Mouse (Mus musculus) erythroblast, adult 5-6 weeks (primary cell): ENCODE results near the gene Fbxw2. TPM values are rescaled to one million over a fixed set of nuclear protein-coding genes. Genes with fewer than 3 reads are reported as not detected.
"Not testable (repeated sequence)": the region's sequence is repeated elsewhere in the genome, so short reads cannot be mapped to it uniquely, and the experiment has no call there.

Experiments
- ATAC-seq: replicated peaks from 2 replicates; pipeline ENCODE4 v1.8.0; 2016; ENCODE audit warnings: moderate number of reproducible peaks, mild to moderate bottlenecking, moderate TSS enrichment, inconsistent platforms; ENCODE audit not compliant: poor library complexity, low FRiP score, severe bottlenecking
- total RNA-seq, 2 experiments: library from RNA; stranded (forward) in 1 of 2; stranded (reverse) in 1 of 2; fragments of 150-400 nt in 1 of 2; fragments of 200-764, 138-1000 nt in 1 of 2; gene quantifications; 2 replicates each; pipeline versions ENCODE4 v1.2.3 to v1.2.4; 2015 to 2017; ENCODE audit warnings: low replicate concordance in 2 of 2

Fbxw2 gene
- 104 and 121 TPM in 2 replicates for total RNA-seq (2015; ENCODE audit: low replicate concordance)
- 178 and 181 TPM in 2 replicates for total RNA-seq (2017; ENCODE audit: low replicate concordance)

DNA sequence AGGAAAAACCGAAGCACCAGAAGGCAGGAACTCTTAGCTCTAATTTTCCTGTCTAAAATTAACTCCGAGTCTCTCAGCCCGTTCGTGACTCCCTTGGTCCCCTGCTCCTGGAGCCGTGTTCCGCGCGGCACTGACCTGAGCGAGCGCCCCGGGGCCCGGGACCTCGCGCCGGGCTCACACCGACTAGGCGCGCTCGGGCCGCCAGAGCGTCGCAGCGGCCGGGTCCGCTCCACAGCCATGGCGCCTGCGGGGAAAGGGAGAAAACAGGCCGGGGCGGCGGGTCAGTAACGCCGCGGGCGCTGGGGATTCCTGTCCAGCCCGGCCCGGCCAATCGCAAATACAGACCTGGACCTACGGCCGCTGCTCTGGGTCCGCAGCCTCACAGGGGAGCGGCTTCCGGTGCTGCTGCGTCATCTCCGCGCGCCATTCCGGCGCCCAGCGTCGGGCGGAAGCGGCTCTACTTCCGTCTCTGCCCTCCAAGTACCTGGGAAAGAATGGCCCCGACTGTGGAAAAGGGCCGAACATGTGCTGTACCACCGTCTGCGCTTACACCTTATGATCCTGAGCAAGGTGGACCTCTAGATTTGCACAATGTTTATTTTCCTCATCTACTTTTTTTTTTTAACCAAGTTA lies at the start of gene Fbxw2:
Gene Fbxw2 (minus strand): TSS at position 485 of the 633 bp plus-strand sequence.
- peak; percentile 93 for ATAC-seq

GRCm38 (mm10) chr2:34874816-34875345 lies 48.8 kb upstream of the Fbxw2 start, which contains the start of gene Psmd5:
Gene Psmd5 (minus strand): TSS chr2:34874968.
- ATAC-seq = no peak

GRCm38 (mm10) chr2:34874271-34874670 lies 48.2 kb upstream of the Fbxw2 start, which contains the start of gene Cutal:
Gene Cutal (plus strand): TSS chr2:34874396.
- ATAC-seq = no peak

- peak; percentile 90 for ATAC-seq
Measured at GRCm38 (mm10) chr2:34870520-34871474, 44.7 kb upstream of the Fbxw2 start.

DNA sequence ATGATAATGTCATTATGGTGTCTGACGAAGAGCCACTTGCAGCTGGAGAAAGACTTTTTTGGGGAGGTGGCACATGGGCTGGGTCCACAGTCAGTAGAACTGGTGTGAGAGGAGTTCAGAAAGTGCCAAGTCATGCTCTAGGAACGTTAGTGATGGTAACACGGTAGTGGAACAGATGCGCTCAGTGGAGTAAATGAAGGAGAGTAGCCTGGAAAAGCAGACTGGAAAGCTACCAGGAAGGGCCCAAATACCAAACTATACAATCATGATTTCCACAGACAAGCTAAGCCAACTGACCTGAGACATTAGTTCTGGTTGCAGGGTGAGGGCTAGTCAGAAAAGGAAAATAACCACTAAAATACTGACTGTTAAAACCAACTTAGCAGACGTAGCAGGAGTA lies 43.6 kb upstream of the Fbxw2 start:
- peak; percentile 84 for ATAC-seq

DNA sequence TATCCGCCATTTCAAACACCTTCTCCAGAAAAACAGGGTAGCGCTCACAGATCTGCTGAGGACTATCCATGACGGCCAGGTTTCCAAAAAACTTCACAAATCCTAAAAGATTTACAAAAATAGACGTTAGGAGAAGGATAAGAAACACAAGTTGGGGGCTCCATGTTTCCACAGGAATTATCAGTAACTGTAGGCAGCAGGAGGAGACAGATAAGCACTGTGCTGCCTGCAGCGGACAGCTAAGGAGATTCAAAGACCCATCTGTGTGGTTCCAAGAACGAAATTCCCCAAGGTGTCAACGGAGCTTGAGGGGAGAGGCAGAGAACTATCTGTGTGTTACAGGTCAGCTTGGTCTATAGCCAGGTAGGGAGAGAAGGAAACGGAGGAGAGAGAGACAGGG lies 31.6 kb upstream of the Fbxw2 start:
- no peak for ATAC-seq

DNA sequence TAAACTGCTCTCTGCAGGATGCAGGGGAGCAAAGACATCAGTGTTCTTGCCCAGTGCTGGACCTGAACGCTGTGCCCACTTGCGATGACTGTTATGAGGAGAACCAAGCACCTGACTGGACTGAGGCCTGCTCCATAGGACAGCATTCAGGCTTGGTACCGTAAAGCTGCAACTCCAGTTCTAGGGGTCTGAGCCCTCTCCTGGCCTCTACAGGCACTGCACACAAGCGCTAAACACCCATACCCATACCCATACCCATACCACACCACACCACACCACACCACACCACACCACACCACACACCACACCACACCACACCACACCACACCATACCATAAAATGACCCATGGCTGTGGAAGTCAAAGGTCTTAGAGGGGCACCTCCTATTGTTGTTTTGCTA lies 29.2 kb upstream of the Fbxw2 start:
- ATAC-seq = peak; percentile 49; the same call in 1 of the 2 replicates

- ATAC-seq = no peak
Measured at GRCm38 (mm10) chr2:34847702-34848101, 21.6 kb upstream of the Fbxw2 start.

DNA sequence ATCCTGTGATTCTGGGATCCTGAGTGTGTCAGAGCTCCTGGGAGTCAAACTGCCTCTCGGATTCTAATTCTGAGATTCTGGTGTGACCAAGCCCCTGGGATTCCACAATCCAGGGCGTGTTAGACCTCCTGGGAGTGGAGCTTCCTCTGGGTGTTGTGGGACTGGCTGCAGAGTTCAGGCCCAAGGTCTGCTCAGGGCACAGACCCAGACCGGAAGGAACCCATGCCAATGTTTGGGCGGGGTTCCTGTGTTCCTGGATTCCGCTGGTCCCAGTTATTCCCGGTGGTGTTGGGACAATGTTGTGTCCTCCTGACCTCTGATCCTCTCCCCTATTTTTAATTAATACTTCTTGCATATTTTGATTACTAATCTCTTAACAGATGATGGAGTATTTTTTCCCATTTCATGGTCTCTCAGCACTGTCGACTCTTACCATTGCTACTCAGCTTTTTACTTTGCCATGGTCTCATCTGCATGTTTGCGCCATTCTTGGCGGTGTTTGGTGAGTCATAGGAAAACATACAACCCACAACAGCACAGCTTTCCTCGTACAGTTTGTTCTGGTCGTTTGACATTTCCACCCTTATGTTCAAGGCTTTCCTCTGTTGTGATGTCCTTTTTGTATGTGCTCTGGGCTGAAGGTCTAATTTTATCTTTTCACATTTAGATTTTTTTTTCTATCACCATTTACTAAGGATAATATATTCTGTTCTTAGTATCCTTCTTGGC lies 17.3 kb upstream of the Fbxw2 start:
- no peak for ATAC-seq

DNA sequence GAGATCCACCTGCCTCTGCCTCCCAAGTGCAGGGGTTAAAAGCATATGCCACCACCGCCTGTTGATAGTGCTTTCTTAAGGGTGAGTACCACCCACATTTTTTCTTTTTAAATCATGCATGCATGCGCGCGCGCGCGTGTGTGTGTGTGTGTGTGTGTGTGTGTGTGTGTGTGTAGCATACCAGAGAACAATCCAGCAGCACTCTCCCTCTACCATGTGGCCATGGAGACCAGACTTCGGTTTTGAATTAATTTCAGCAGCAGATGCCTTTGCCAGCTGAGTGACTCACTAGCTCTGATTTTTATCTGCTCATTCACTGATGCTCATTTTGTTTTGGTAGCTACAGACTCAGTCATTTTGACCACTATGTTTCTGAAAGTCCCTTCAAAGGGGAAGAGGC lies 15.6 kb upstream of the Fbxw2 start:
- ATAC-seq = no peak

DNA sequence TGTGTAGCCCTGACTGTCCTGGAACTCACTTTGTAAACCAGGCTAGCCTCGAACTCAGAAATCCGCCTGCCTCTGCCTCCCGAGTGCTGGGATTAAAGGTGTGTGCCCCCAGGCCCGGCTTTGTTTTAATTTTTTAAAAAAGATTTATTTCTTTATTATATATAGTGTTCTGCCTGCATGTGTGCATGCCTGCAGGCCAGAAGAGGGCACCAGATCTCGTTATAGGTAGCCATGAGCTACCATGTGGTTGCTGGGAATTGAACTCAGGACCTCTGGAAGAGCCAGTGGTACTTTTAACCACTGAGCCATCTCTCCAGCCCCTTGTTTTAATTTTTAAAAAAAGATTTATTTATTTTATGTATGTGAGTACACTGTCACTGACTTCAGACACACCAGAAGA lies 14.0 kb upstream of the Fbxw2 start:
- ATAC-seq = not testable (repeated sequence)

- ATAC-seq = no peak
Measured at GRCm38 (mm10) chr2:34835669-34836068, 9.6 kb upstream of the Fbxw2 start.

DNA sequence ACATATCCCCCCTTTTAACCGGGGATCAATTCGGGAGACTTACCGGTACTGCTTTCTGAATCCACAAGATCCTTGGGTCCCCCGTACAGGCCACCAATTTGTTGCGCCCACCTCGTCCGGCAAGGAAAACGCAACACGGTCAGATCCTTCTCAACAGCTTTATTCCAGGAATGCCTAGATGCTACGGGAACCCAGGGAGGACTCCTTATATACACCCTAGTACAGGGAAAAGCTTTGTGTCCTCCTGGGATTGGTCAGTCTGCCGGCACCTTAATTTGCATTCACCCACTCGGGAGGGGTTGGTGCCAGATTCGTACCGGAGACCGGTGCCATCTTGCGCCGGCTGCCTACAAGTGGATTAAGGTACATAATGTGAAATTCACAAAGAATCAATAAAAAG lies 7.5 kb upstream of the Fbxw2 start:
- ATAC-seq = no peak

- not testable (repeated sequence) for ATAC-seq
Measured at GRCm38 (mm10) chr2:34832766-34833457, 6.8 kb upstream of the Fbxw2 start, which contains the start of gene Gm34653. Gene Gm34653 (plus strand): TSS chr2:34833007.

GRCm38 (mm10) chr2:34830066-34830465 lies 4.0 kb upstream of the Fbxw2 start:
- ATAC-seq = not testable (repeated sequence)

GRCm38 (mm10) chr2:34828026-34828425 lies 1.9 kb upstream of the Fbxw2 start:
- ATAC-seq = no peak

DNA sequence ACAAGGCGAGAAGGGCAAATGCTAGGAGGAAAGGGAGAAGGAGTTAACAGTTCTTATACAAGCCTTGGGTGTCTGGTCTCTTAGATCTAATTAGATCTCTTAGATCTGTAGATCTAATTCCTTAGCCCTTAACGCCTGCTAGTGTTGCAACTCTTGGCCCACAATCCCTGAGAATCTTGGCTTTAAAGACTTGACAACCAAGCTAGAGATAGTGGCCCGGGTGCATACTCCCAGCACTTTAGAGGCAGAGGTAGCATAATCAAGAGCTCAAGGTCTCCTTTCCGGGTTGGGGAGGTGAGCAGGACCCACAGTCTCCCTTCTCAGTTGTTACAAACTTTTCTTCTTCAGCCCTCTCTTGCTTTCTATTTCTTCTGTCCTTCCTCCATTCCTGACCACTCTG lies 1.5 kb upstream of the Fbxw2 start:
- ATAC-seq = no peak

GRCm38 (mm10) chr2:34826460-34827231 lies 535 bp upstream of the Fbxw2 start:
- ATAC-seq = peak; percentile 51
